Mouse (Mus musculus) liver, embryonic 13.5 days (tissue): ENCODE measurements around the gene Gm13101. TPM values are rescaled to one million over a fixed set of nuclear protein-coding genes. Genes with fewer than 3 reads are reported as not detected.
"Not testable (repeated sequence)": the region's sequence is repeated elsewhere in the genome, so short reads cannot be mapped to it uniquely, and the experiment has no call there.

Experiments
- ATAC-seq: fragments of 200-750 bp; cut with Nextera tagmentation; 2 replicates; pipeline ENCODE4 v1.8.0; 2017; ENCODE audit warnings: low read depth, mild to moderate bottlenecking, moderate number of reproducible peaks, moderate library complexity
- DNase-seq: peaks from one replicate; pipeline ENCODE4 v3.0.0; 2022
- H3K27ac ChIP-seq: fragments of 300-500 bp; sonication (generic); 2 replicates; pipeline ENCODE4 v1.5.1; 2015; ENCODE audit warnings: moderate library complexity, mild to moderate bottlenecking, inconsistent platforms
- H3K27me3 ChIP-seq: fragments of 300-500 bp; sonication (generic); 2 replicates; pipeline ENCODE4 v1.6.1; 2015; ENCODE audit warnings: mild to moderate bottlenecking, inconsistent platforms
- H3K36me3 ChIP-seq: fragments of 300-500 bp; sonication (generic); 2 replicates; pipeline ENCODE4 v1.6.1; 2015; ENCODE audit warnings: mild to moderate bottlenecking, inconsistent platforms
- H3K4me1 ChIP-seq: fragments of 300-500 bp; sonication (generic); replicated peaks from 2 replicates; pipeline ENCODE4 v1.6.1; 2015; ENCODE audit warnings: inconsistent platforms
- H3K4me2 ChIP-seq: fragments of 300-500 bp; sonication (generic); 2 replicates; pipeline ENCODE4 v1.6.1; 2015; ENCODE audit warnings: inconsistent platforms, mild to moderate bottlenecking, moderate library complexity
- H3K4me3 ChIP-seq: fragments of 300-500 bp; sonication (generic); replicated peaks from 2 replicates; pipeline ENCODE4 v1.5.1; 2015; ENCODE audit warnings: mild to moderate bottlenecking, inconsistent platforms
- H3K9ac ChIP-seq: fragments of 300-500 bp; sonication (generic); 2 replicates; pipeline ENCODE4 v1.6.1; 2015; ENCODE audit warnings: mild to moderate bottlenecking, inconsistent platforms
- H3K9me3 ChIP-seq: fragments of 300-500 bp; sonication (generic); replicated peaks from 2 replicates; pipeline ENCODE4 v1.6.1; 2016; ENCODE audit warnings: inconsistent platforms
- WGBS: fragments of 180-500 bp; shearing (Covaris S2); methylation state at CpG from one replicate; pipeline ENCODE4 v1.1.7; 2015; ENCODE audit not compliant: insufficient replicate concordance; 5-methylcytosine and 5-hydroxymethylcytosine counted together
- polyA plus RNA-seq: library from polyadenylated mRNA; unstranded; fragments of >200 nt; fragmentation: Nextera tagmentation; extraction: Ambion mirVana; gene quantifications from 2 replicates; pipeline ENCODE4 v1.2.1, GENCODE M21; 2015

Gene Gm13101
- polyA plus RNA-seq = not detected in 2 replicates

GRCm38 (mm10) chr4:143966850-143967249 lies at the start of gene Gm13101:
Gm13101 (minus strand) TSS chr4:143966950.
- not testable (repeated sequence) for H3K4me1 ChIP-seq, DNase-seq, ATAC-seq, H3K4me2 ChIP-seq, H3K4me3 ChIP-seq, H3K27ac ChIP-seq, H3K9me3 ChIP-seq, H3K27me3 ChIP-seq, H3K36me3 ChIP-seq, H3K9ac ChIP-seq
- 39% methylated on average over 2 of the region's 2 CpGs for WGBS

DNA sequence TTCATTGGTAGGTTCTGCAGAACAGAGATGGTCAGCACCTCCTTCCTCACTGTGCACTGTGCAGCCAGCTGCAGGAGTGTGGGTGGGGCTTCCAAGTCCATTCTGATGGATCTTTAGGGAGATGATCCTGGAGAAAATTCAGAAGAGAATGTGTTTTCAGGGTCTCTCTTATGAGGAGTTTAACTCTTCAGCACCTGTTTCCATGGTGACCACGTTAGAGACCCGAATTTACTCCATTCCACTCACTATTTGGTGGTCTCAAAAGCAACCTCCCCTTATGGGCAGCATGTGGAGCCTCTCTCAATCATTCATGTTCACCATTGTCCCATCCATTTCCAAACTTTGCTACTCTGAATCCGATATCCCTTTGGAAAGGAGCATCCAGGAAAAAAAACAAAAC lies 27.5 kb upstream of the Gm13101 start, which contains the start of gene Pramef17:
Gene Pramef17, minus strand, starts transcription at position 101 of the 400 bp plus-strand sequence.
- 37% methylated on average over 3 of the region's 3 CpGs for WGBS

GRCm38 (mm10) chr4:143988126-143988525 lies 21.4 kb upstream of the Gm13101 start:
- not testable (repeated sequence) for DNase-seq, H3K27me3 ChIP-seq, H3K27ac ChIP-seq, H3K9ac ChIP-seq, H3K36me3 ChIP-seq, H3K4me1 ChIP-seq, H3K9me3 ChIP-seq, H3K4me3 ChIP-seq, H3K4me2 ChIP-seq, ATAC-seq
- WGBS = 85% methylated on average over 17 of the region's 17 CpGs

More for the DNA sequence above, 27.5 kb upstream of the Gm13101 start, which contains the start of gene Pramef17:
- H3K4me1 ChIP-seq, ATAC-seq, H3K27ac ChIP-seq, H3K4me3 ChIP-seq, H3K4me2 ChIP-seq, H3K9ac ChIP-seq, H3K9me3 ChIP-seq, H3K27me3 ChIP-seq, H3K36me3 ChIP-seq, DNase-seq: not testable (repeated sequence)

- H3K4me3 ChIP-seq, H3K27me3 ChIP-seq, H3K4me1 ChIP-seq, H3K36me3 ChIP-seq, H3K9ac ChIP-seq, H3K9me3 ChIP-seq, ATAC-seq, H3K27ac ChIP-seq, H3K4me2 ChIP-seq, DNase-seq: not testable (repeated sequence)
- WGBS = 74% methylated on average over 12 of the region's 17 CpGs
Measured at GRCm38 (mm10) chr4:143987475-143987941, 20.8 kb upstream of the Gm13101 start.

GRCm38 (mm10) chr4:143985733-143986132 lies 19.0 kb upstream of the Gm13101 start:
- not testable (repeated sequence) for H3K4me3 ChIP-seq, H3K9me3 ChIP-seq, H3K36me3 ChIP-seq, H3K4me1 ChIP-seq, DNase-seq, ATAC-seq, H3K27me3 ChIP-seq, H3K4me2 ChIP-seq, H3K27ac ChIP-seq, H3K9ac ChIP-seq
- 87% methylated on average over 3 of the region's 9 CpGs for WGBS

GRCm38 (mm10) chr4:143985165-143985564 lies 18.4 kb upstream of the Gm13101 start:
- H3K27ac ChIP-seq, H3K4me1 ChIP-seq, DNase-seq, H3K4me3 ChIP-seq, ATAC-seq, H3K27me3 ChIP-seq, H3K9me3 ChIP-seq, H3K4me2 ChIP-seq, H3K9ac ChIP-seq, H3K36me3 ChIP-seq: not testable (repeated sequence)
- WGBS = no CpG with 5 or more reads among the region's 7 CpGs

GRCm38 (mm10) chr4:143983446-143983845 lies 16.7 kb upstream of the Gm13101 start:
- not testable (repeated sequence) for ATAC-seq, H3K4me2 ChIP-seq, H3K9me3 ChIP-seq, H3K4me1 ChIP-seq, H3K9ac ChIP-seq, H3K27ac ChIP-seq, H3K4me3 ChIP-seq, H3K36me3 ChIP-seq, DNase-seq, H3K27me3 ChIP-seq
- 27% methylated on average over 1 of the region's 1 CpGs for WGBS

DNA sequence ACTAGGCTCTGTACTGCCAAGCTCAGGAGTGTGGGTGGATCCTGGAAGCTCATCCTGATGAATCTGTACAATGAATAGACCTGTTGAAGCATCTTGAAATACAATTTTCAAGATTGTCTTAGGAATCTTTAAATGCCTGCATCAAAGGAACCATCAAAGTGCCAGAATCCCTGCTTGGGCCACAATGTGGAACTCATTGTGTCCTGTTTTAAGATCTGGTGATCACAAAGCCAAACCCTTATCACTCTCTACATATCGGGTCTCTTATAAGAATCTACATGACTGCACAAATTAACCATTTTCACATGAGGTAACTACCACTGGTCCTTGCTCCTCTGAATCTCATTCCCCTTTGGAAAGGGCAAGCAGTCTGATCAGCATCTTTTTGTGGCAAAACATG lies 15.8 kb downstream of the Gm13101 start, which contains the start of gene Pramef25:
Gene Pramef25, minus strand, starts transcription at position 101 of the 400 bp plus-strand sequence.
- not testable (repeated sequence) for H3K4me3 ChIP-seq, H3K36me3 ChIP-seq, DNase-seq, H3K27ac ChIP-seq, H3K4me1 ChIP-seq, ATAC-seq, H3K9ac ChIP-seq, H3K27me3 ChIP-seq, H3K9me3 ChIP-seq, H3K4me2 ChIP-seq
- 57% methylated on average over 1 of the region's 1 CpGs for WGBS

Other genes starting within 250 kb of the Gm13101 start
- gene Gm13078, start 247.5 kb downstream of the Gm13101 start, polyA plus RNA-seq = not detected in 2 replicates
- not detected in 2 replicates for gene Gm13023, start 177.6 kb downstream of the Gm13101 start, polyA plus RNA-seq
- not detected in 2 replicates for gene Gm13084, start 150.9 kb downstream of the Gm13101 start, polyA plus RNA-seq
- not detected in 2 replicates for gene Gm13103, start 120.5 kb downstream of the Gm13101 start, polyA plus RNA-seq
- not detected in 2 replicates for gene Pramef6, start 66.6 kb downstream of the Gm13101 start, polyA plus RNA-seq
- not detected in 2 replicates for gene Pramef25, start 15.9 kb downstream of the Gm13101 start, polyA plus RNA-seq
- not detected in 2 replicates for gene Pramef17, start 27.4 kb upstream of the Gm13101 start, polyA plus RNA-seq
- gene Pramel4, start 92.2 kb upstream of the Gm13101 start, polyA plus RNA-seq = not detected in 2 replicates
- not detected in 2 replicates for gene Gm13102, start 139.5 kb upstream of the Gm13101 start, polyA plus RNA-seq
- gene Oog3, start 195.7 kb upstream of the Gm13101 start, polyA plus RNA-seq = not detected in 2 replicates
- not detected in 2 replicates for gene Oog2, start 223.8 kb upstream of the Gm13101 start, polyA plus RNA-seq
- gene C87977, start 246.4 kb upstream of the Gm13101 start, polyA plus RNA-seq = not detected in 2 replicates